Mouse (Mus musculus) limb, embryonic 14.5 days (tissue): ENCODE measurements at regions not wholly inside any gene's neighbourhood (a gene's known extent, or its start where the extent isn't known, plus 50 kb on each side); places are given as distances from the start of the nearest gene placed in this dataset.

ENCODE experiments used
- ATAC-seq: fragments of 200-750 bp; cut with Nextera tagmentation; 2 replicates; pipeline ENCODE4 v1.8.0; 2017; ENCODE audit warnings: low read depth, moderate number of reproducible peaks, moderate TSS enrichment; ENCODE audit not compliant: low FRiP score
- DNase-seq: peaks from one replicate; pipeline ENCODE4 v3.0.0-alpha.2; 2015; ENCODE audit warnings: low spot score
- H3K27ac ChIP-seq: fragments of 300-500 bp; sonication (generic); replicated peaks from 2 replicates; pipeline ENCODE4 v1.5.1; 2014; ENCODE audit warnings: low read depth, mild to moderate bottlenecking, low read length, moderate library complexity, mixed read lengths
- H3K27me3 ChIP-seq: fragments of 300-500 bp; sonication (generic); 2 replicates; pipeline ENCODE4 v1.6.1; 2014; ENCODE audit warnings: low read length, mixed read lengths; ENCODE audit not compliant: control insufficient read depth, insufficient read depth
- H3K36me3 ChIP-seq: fragments of 300-500 bp; sonication (generic); 2 replicates; pipeline ENCODE4 v1.6.1; 2014; ENCODE audit warnings: mild to moderate bottlenecking, low read length, moderate library complexity, mixed read lengths; ENCODE audit not compliant: control insufficient read depth, insufficient read depth
- H3K4me1 ChIP-seq: fragments of 300-500 bp; sonication (generic); 2 replicates; pipeline ENCODE4 v1.6.1; 2014; ENCODE audit warnings: antibody characterized with exemption, low read length, mixed read lengths; ENCODE audit not compliant: control insufficient read depth, insufficient read depth
- H3K4me2 ChIP-seq: fragments of 300-500 bp; sonication (generic); replicated peaks from 2 replicates; pipeline ENCODE4 v1.6.1; 2014; ENCODE audit warnings: low read depth, mild to moderate bottlenecking, low read length, moderate library complexity; ENCODE audit not compliant: severe bottlenecking
- H3K4me3 ChIP-seq: fragments of 300-500 bp; sonication (generic); replicated peaks from 2 replicates; pipeline ENCODE4 v1.5.1; 2014; ENCODE audit warnings: low read length
- H3K9ac ChIP-seq: fragments of 300-500 bp; sonication (generic); 2 replicates; pipeline ENCODE4 v1.6.1; 2014; ENCODE audit warnings: mild to moderate bottlenecking, low read depth, low read length, moderate library complexity; ENCODE audit not compliant: severe bottlenecking
- H3K9me3 ChIP-seq: fragments of 300-500 bp; sonication (generic); 2 replicates; pipeline ENCODE4 v1.6.1; 2016; ENCODE audit warnings: low read length; ENCODE audit not compliant: control insufficient read depth
- POLR2A ChIP-seq: fragments of 200-500 bp; IDR thresholded peaks from 2 replicates; pipeline ENCODE4 v1.8.0; 2012; ENCODE audit warnings: inconsistent platforms, mild to moderate bottlenecking, moderate library complexity, borderline replicate concordance; ENCODE audit not compliant: insufficient read depth, insufficient read length; ENCODE audit errors: extremely low read depth
- WGBS: fragments of 180-500 bp; shearing (Covaris S2); extraction: QIAGEN DNeasy Blood & Tissue Kit; methylation state at CpG from one replicate; pipeline ENCODE4 v1.1.7; 2014; 5-methylcytosine and 5-hydroxymethylcytosine counted together

DNA sequence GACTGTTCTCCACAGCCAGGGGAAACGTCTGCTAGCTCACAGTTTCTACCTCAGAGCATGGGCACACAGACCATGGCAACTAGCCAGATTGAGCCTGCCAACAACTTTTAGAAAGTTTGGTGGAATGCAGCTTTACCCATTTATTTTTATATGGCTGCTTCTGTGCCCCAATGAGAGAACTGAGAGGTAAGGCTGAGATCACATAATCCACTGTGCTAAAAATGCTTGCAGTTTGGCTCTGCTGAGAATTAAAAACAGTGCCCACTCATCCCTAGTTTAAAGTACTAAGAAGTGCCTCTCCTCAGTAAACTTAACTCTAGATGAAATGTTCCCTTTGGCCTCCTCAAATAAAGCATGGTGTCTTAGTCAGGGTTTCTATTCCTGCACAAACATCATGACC is 586.9 kb upstream of the Tbl1xr1 start:
- no peaks in the 10 kb centered on the region for H3K36me3 ChIP-seq
- no peak overlapping the region for H3K27ac ChIP-seq
- no peak overlapping the region for H3K4me2 ChIP-seq
- no peak for TF ChIP-seq POLR2A
- no peak for DNase-seq
- no peak overlapping the region for H3K4me3 ChIP-seq
- no peak overlapping the region for H3K9ac ChIP-seq
- WGBS: 57% methylated on average over 1 of the region's 1 CpGs
- H3K9me3 ChIP-seq: no peaks in the 10 kb centered on the region
- ATAC-seq: no peak
- H3K27me3 ChIP-seq: no peaks in the 10 kb centered on the region
- no peaks in the 10 kb centered on the region for H3K4me1 ChIP-seq

DNA sequence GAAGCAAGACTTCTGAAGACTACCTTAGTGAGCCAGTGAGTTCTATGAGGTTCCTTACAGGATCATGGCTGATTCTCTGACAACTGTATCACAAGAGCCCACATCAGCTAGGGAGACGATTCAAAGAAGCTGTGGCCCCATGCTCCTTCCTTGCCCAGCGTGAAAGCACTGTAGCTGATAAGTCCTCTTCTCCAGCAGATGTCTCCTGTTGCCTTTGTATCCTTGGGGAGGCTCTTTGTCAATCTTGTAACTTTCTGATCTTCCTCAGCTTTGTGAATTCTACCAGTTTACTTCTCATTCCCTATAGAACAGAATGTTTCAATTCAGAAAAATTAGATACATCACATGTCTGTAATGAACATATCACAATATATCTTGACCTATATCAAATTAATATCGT is 584.0 kb upstream of the Tbl1xr1 start:
- Histone ChIP-seq H3K9me3 (no peaks in the 10 kb centered on the region), H3K9ac (no peak overlapping the region), H3K27ac (no peak overlapping the region), H3K36me3 (no peaks in the 10 kb centered on the region), H3K27me3 (no peaks in the 10 kb centered on the region), H3K4me3 (no peak overlapping the region), H3K4me1 (peaks cover 4% of the 10 kb centered on the region; the same call in 1 of the 2 replicates), H3K4me2 (no peak overlapping the region)
- 65% methylated on average over 3 of the region's 3 CpGs for WGBS
- TF ChIP-seq POLR2A: no peak
- DNase-seq (no peak), ATAC-seq (no peak)

DNA sequence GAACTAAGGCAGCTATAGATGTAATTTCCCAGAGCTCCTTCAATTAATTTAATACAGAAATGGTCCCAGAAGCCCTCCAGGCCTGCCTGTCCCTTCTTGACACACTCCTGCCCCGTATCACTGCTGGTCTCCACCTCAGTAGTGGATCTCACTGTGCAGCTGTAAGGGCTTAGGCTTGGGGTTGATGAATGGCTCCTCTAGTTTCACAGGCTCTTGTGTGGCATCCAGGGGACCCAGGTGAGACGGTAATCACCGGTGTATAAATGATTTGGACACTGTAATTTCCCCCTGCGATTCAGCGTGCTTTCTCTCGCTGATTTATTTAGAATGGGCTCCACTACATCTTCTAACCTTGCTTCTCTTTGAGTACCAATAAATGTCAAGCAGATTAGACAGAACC is 583.1 kb upstream of the Tbl1xr1 start:
- ATAC-seq (no peak), DNase-seq (no peak)
- WGBS: 54% methylated on average over 6 of the region's 6 CpGs
- H3K4me2 ChIP-seq: no peak overlapping the region
- H3K36me3 ChIP-seq: no peaks in the 10 kb centered on the region
- H3K4me3 ChIP-seq: no peak overlapping the region
- no peaks in the 10 kb centered on the region for H3K27me3 ChIP-seq
- TF ChIP-seq POLR2A: no peak
- no peak overlapping the region for H3K27ac ChIP-seq
- no peak overlapping the region for H3K9ac ChIP-seq
- H3K9me3 ChIP-seq: no peaks in the 10 kb centered on the region
- H3K4me1 ChIP-seq: peaks cover 4% of the 10 kb centered on the region; the same call in 1 of the 2 replicates

DNA sequence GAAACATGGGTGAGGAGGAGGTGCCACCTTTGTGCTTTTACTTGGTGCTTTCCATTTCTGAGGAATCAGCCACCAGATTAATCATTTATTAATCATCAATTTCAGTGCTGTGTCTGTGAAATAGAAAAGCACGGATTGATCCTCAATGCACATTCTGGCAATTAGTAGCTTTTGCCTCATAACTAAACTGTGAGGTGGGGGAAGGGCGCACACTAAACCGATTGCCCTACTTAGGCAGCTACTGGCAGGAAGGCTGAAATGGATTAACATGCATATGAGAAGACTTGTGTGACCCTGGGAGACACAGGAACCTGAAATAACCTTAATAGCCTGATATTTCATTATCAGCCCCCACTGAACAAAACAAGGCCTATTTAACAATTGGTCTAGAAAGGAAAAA is 581.5 kb upstream of the Tbl1xr1 start:
- peaks cover 4% of the 10 kb centered on the region; the same call in 1 of the 2 replicates for H3K4me1 ChIP-seq
- WGBS: 49% methylated on average over 3 of the region's 3 CpGs
- H3K9ac ChIP-seq: no peak overlapping the region
- no peak overlapping the region for H3K27ac ChIP-seq
- no peak overlapping the region for H3K4me2 ChIP-seq
- H3K36me3 ChIP-seq: no peaks in the 10 kb centered on the region
- H3K4me3 ChIP-seq: no peak overlapping the region
- ATAC-seq: no peak
- no peaks in the 10 kb centered on the region for H3K9me3 ChIP-seq
- H3K27me3 ChIP-seq: no peaks in the 10 kb centered on the region
- TF ChIP-seq POLR2A: no peak
- DNase-seq: no peak

DNA sequence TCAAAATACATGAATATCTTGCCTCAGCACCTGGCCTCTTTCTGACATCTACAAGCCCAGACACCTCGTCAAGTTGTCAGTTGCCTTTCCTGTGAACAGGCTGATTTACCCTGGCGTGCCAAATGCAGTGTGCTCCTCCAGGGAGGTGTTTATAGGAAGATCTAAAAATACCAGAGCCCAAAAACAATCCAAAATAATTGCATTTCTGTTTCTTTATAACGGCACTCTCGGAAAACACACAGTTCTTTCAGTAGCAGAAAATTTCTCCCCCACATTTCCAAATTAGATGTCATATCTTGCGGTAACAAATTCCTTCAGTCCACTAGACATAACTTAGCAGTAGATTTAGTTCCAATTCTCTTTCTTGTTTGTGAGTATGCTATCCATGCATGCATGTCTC is 580.8 kb upstream of the Tbl1xr1 start:
- H3K36me3 ChIP-seq: no peaks in the 10 kb centered on the region
- no peaks in the 10 kb centered on the region for H3K9me3 ChIP-seq
- no peak overlapping the region for H3K4me3 ChIP-seq
- H3K27me3 ChIP-seq: no peaks in the 10 kb centered on the region
- H3K4me2 ChIP-seq: no peak overlapping the region
- ATAC-seq: no peak
- H3K9ac ChIP-seq: no peak overlapping the region
- peaks cover 4% of the 10 kb centered on the region; the same call in 1 of the 2 replicates for H3K4me1 ChIP-seq
- no peak overlapping the region for H3K27ac ChIP-seq
- WGBS: 21% methylated on average over 5 of the region's 5 CpGs
- DNase-seq: no peak
- TF ChIP-seq POLR2A: no peak

DNA sequence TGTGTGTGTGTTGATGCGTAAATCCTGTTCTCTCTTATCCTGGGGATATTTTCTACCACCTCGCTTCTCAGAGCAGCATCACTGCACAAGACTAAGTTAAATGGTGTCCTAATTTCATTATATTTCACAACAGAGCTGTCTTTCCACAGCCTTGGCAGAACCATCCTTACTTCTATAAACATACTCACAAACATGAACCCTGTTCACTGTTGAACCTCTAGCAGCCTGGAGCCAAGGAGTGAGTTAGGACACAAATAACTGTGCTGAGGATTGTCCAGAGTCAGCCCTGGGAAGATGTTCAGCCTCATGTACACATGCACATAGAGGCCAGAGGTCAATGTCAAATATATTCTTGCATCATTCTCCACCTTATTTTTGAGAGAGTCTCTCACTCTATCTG is 580.3 kb upstream of the Tbl1xr1 start:
- DNase-seq: no peak
- H3K27ac ChIP-seq: no peak overlapping the region
- WGBS: 71% methylated on average over 2 of the region's 2 CpGs

More for the DNA sequence above, 580.3 kb upstream of the Tbl1xr1 start:
- H3K36me3 ChIP-seq: no peaks in the 10 kb centered on the region
- H3K4me2 ChIP-seq: no peak overlapping the region
- no peak overlapping the region for H3K9ac ChIP-seq
- TF ChIP-seq POLR2A: no peak
- no peaks in the 10 kb centered on the region for H3K27me3 ChIP-seq
- H3K4me1 ChIP-seq: peaks cover 4% of the 10 kb centered on the region; the same call in 1 of the 2 replicates
- no peak overlapping the region for H3K4me3 ChIP-seq
- ATAC-seq: no peak
- H3K9me3 ChIP-seq: no peaks in the 10 kb centered on the region
